Mouse (Mus musculus) midbrain, embryonic 12.5 days (tissue): ENCODE results near the gene Dzank1. TPM values are rescaled to one million over a fixed set of nuclear protein-coding genes. Genes with fewer than 3 reads are reported as not detected.

ENCODE experiments used
- ATAC-seq: fragments of 200-750 bp; cut with Nextera tagmentation; 2 replicates; pipeline ENCODE4 v1.8.0; 2017; ENCODE audit warnings: low read depth, moderate TSS enrichment, moderate library complexity; ENCODE audit not compliant: low FRiP score
- H3K27ac ChIP-seq: fragments of 300-500 bp; sonication (generic); replicated peaks from 2 replicates; pipeline ENCODE4 v1.5.1; 2016; ENCODE audit warnings: mild to moderate bottlenecking
- H3K27me3 ChIP-seq: fragments of 300-500 bp; sonication (generic); 2 replicates; pipeline ENCODE4 v1.6.1; 2016; ENCODE audit warnings: mild to moderate bottlenecking
- H3K36me3 ChIP-seq: fragments of 300-500 bp; sonication (generic); 2 replicates; pipeline ENCODE4 v1.6.1; 2016
- H3K4me1 ChIP-seq: fragments of 300-500 bp; sonication (generic); 2 replicates; pipeline ENCODE4 v1.6.1; 2016
- H3K4me2 ChIP-seq: fragments of 300-500 bp; sonication (generic); replicated peaks from 2 replicates; pipeline ENCODE4 v1.6.1; 2016; ENCODE audit warnings: mild to moderate bottlenecking, moderate library complexity
- H3K4me3 ChIP-seq: fragments of 300-500 bp; sonication (generic); 2 replicates; pipeline ENCODE4 v1.5.1; 2016; ENCODE audit warnings: mild to moderate bottlenecking
- H3K9ac ChIP-seq: fragments of 300-500 bp; sonication (generic); replicated peaks from 2 replicates; pipeline ENCODE4 v1.6.1; 2016; ENCODE audit warnings: mild to moderate bottlenecking, moderate library complexity
- H3K9me3 ChIP-seq: fragments of 300-500 bp; sonication (generic); 2 replicates; pipeline ENCODE4 v1.6.1; 2016; ENCODE audit warnings: mild to moderate bottlenecking
- WGBS: fragments of 180-500 bp; shearing (Covaris S2); methylation state at CpG from one replicate; pipeline ENCODE4 v1.1.7; 2016; 5-methylcytosine and 5-hydroxymethylcytosine counted together
- polyA plus RNA-seq: library from polyadenylated mRNA; unstranded; fragments of >200 nt; fragmentation: Nextera tagmentation; extraction: Ambion mirVana; gene quantifications from 2 replicates; pipeline ENCODE4 v1.2.1, GENCODE M21; 2016

Dzank1 gene
- polyA plus RNA-seq, result 3.6 and 4.8 TPM in 2 replicates

DNA sequence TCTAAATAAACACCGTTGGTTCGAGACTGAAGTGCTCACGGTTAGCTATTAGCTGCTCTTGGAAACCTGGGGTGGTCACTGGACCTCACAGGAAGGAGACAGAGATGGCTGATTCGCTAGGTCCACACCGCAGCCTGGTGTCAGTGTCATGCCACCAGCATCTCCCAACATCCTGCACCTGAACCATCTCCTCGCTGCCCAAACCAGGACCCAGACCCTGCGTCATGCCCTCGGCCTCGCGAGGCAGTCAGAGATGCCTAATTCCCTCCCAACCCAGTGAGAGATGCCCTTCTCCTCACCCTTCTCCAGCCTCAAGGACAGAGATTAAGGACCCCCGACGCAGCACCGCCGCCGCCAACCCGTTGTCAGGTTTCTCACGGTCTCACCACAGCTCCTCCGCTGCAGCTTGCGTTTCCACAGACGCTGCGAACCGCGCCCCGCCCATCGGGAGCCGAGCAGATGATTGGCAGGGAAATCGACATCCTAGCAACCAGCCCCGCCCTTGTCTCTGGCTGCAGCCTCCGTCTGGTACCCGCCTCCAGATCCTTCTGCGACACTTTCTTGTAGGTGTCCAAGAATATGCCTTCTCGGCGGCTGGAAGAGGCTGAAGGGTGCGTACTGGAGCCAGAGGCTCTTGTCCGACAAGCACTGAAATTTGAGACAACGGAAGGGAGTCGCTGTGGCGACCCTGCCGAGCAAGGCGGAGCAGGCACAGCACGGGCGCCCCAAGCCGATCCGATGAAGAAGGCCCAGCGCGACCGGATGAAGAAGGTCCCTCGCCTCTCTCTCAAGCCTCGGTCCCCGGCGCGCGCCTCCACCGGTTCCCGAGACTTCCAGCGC, at the start of gene Dzank1, which contains the start of gene Polr3f:
Dzank1 (minus strand) TSS at position 434 of the 840 bp plus-strand sequence.
Polr3f (plus strand) TSS at position 738 of the 840 bp plus-strand sequence.
- peak within 1 kb of the TSS; percentile 80 for H3K4me3 ChIP-seq
- peak within 1 kb of the TSS; percentile 87 for H3K4me2 ChIP-seq
- peak within 1 kb of the TSS; percentile 93 for H3K27ac ChIP-seq
- peak within 1 kb of the TSS; percentile 90 for H3K9ac ChIP-seq
- peaks cover 13% of the 10 kb centered on the region for H3K36me3 ChIP-seq
- H3K9me3 ChIP-seq, result no peaks in the 10 kb centered on the region
- WGBS, result 2% methylated on average over 55 of the region's 56 CpGs
- peaks cover 12% of the 10 kb centered on the region for H3K4me1 ChIP-seq
- peak; percentile 97 for ATAC-seq
- peaks cover 16% of the 10 kb centered on the region for H3K27me3 ChIP-seq

- H3K4me2 ChIP-seq, result peak within 1 kb of the TSS; percentile 70
- no peaks in the 10 kb centered on the region for H3K9me3 ChIP-seq
- peak within 1 kb of the TSS; percentile 83 for H3K4me3 ChIP-seq
- H3K27ac ChIP-seq, result peak within 1 kb of the TSS; percentile 75
- H3K36me3 ChIP-seq, result peaks cover 9% of the 10 kb centered on the region
- peaks cover 15% of the 10 kb centered on the region for H3K4me1 ChIP-seq
- peak; percentile 98 for ATAC-seq
- WGBS, result under 1% methylated on average over 44 of the region's 44 CpGs
- peak within 1 kb of the TSS; percentile 71 for H3K9ac ChIP-seq
- no peaks in the 10 kb centered on the region for H3K27me3 ChIP-seq
These were observed 28.8 kb upstream of the Dzank1 start, which contains the start of gene Sec23b for GRCm38 (mm10) chr2:144555820-144556552. Gene Sec23b (plus strand): TSS chr2:144556229.

- peaks cover 15% of the 10 kb centered on the region for H3K4me1 ChIP-seq
- H3K27ac ChIP-seq, result peak overlapping the region; percentile 75
- peak overlapping the region; percentile 83 for H3K4me3 ChIP-seq
- peaks cover 9% of the 10 kb centered on the region for H3K36me3 ChIP-seq
- H3K9me3 ChIP-seq, result no peaks in the 10 kb centered on the region
- peak overlapping the region; percentile 56 for H3K4me2 ChIP-seq
- H3K9ac ChIP-seq, result peak overlapping the region; percentile 71
- no peak for ATAC-seq
- no peaks in the 10 kb centered on the region for H3K27me3 ChIP-seq
- 3% methylated on average over 14 of the region's 14 CpGs for WGBS
These were observed 28.1 kb upstream of the Dzank1 start for GRCm38 (mm10) chr2:144555286-144555819.

DNA sequence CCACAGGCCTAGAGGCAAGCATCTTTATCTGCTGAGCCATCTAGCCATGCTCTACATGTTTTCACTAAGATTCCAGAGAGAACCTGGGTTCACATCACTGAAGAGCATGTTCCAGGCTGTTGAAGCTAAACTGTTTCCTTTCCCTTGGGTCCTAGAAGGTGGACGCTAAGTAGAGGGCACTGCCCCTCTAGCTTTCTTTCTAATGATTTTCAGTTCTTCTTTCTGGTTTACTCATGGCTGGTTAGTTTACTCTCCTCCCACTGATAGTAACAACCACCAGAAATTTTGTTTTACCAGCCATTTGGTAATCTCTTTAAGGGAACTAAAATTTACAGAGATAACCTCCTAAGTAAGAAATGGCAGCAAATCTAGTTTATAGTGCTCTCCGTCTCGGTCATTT, 26.7 kb upstream of the Dzank1 start:
- no peaks in the 10 kb centered on the region for H3K36me3 ChIP-seq
- no peak overlapping the region for H3K4me2 ChIP-seq
- H3K27ac ChIP-seq, result no peak overlapping the region
- no peak overlapping the region for H3K4me3 ChIP-seq
- WGBS, result 90% methylated on average over 3 of the region's 3 CpGs
- H3K4me1 ChIP-seq, result peaks cover 19% of the 10 kb centered on the region
- H3K9ac ChIP-seq, result no peak overlapping the region
- no peak for ATAC-seq
- H3K27me3 ChIP-seq, result no peaks in the 10 kb centered on the region
- no peaks in the 10 kb centered on the region for H3K9me3 ChIP-seq

- Histone ChIP-seq H3K9me3 (no peaks in the 10 kb centered on the region), H3K27me3 (no peaks in the 10 kb centered on the region), H3K4me3 (peak within 1 kb of the TSS; percentile 59), H3K27ac (peak within 1 kb of the TSS; percentile 75), H3K36me3 (peaks cover 21% of the 10 kb centered on the region), H3K4me2 (peak within 1 kb of the TSS; percentile 61), H3K9ac (peak within 1 kb of the TSS; percentile 69), H3K4me1 (peaks cover 7% of the 10 kb centered on the region; the same call in 1 of the 2 replicates)
- peak; percentile 99 for ATAC-seq
- 0% methylated on average over 17 of the region's 17 CpGs for WGBS
These were observed 23.3 kb upstream of the Dzank1 start, which contains the start of gene Rbbp9 for GRCm38 (mm10) chr2:144550529-144550928. Gene Rbbp9 (minus strand): TSS chr2:144550869.

DNA sequence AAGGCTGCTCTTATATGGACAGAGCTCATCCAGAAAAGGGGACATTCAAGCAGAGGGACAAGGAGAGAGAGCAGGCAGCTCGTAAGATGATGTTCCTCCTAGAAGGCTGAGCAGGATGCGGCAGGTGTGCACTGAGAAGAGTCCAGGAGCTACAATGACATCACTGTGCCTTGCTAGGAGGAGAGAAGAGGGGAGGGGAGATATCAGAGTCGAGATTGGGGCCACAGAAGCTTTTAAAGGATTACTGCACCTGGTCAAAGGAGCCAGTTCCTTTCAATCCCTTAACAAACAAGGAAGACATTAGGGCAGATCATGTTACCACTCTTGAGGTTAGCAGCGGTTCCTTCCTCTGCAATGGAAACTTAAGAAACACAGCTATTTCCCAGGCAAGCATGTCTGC, 20.3 kb upstream of the Dzank1 start:
- no peak overlapping the region for H3K4me3 ChIP-seq
- no peak for ATAC-seq
- no peak overlapping the region for H3K9ac ChIP-seq
- WGBS, result 81% methylated on average over 4 of the region's 4 CpGs
- H3K4me1 ChIP-seq, result peaks cover 4% of the 10 kb centered on the region; the same call in 1 of the 2 replicates
- H3K4me2 ChIP-seq, result no peak overlapping the region
- H3K36me3 ChIP-seq, result peaks cover 45% of the 10 kb centered on the region
- no peak overlapping the region for H3K27ac ChIP-seq
- no peaks in the 10 kb centered on the region for H3K27me3 ChIP-seq
- no peaks in the 10 kb centered on the region for H3K9me3 ChIP-seq

DNA sequence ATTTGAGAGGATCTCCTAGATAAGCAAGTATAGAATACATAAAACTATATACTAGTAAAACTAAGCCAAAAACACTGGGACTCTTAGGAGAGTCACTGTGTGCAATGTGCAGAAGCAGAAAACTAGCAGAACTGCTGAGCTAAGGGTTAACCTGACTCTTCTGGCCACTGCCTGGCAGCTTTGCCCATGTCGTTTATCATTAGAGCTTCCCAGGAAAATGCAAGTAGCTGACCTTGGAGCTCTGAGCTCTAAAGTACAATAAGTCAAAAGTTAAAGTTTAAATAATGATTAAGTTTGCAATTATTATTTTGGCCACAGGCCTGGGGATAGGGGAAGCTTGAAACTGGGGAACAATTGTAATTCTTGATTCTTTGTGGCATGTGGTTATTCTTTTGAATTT, 18.3 kb upstream of the Dzank1 start:
- H3K9ac ChIP-seq, result no peak overlapping the region
- no peaks in the 10 kb centered on the region for H3K9me3 ChIP-seq
- H3K27me3 ChIP-seq, result no peaks in the 10 kb centered on the region
- H3K4me1 ChIP-seq, result peaks cover 4% of the 10 kb centered on the region; the same call in 1 of the 2 replicates
- no peak overlapping the region for H3K27ac ChIP-seq
- H3K36me3 ChIP-seq, result peaks cover 51% of the 10 kb centered on the region
- no peak for ATAC-seq
- H3K4me3 ChIP-seq, result no peak overlapping the region
- 75% methylated on average over 1 of the region's 1 CpGs for WGBS
- H3K4me2 ChIP-seq, result no peak overlapping the region

DNA sequence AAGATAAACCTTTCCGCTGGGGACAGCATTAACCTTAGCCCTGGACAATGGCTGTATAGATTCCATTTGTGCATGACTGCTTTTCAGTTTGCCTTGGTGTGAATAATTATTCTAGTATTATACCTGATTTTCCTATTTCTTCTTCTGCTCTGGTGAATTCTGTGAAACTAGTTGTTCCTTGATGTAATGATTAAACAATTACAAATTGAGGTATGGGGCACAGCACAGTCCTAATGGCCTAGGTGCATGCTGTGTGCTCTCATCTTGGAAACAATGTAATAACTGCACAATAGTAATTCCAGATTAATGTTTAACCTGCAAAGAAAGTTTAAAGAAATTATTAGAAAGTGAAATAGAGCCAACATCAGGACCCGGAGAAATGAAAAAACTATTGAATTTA, 17.8 kb upstream of the Dzank1 start:
- no peak for ATAC-seq
- H3K27me3 ChIP-seq, result no peaks in the 10 kb centered on the region
- no peak overlapping the region for H3K4me2 ChIP-seq
- 98% methylated on average over 2 of the region's 2 CpGs for WGBS
- H3K9ac ChIP-seq, result no peak overlapping the region
- no peaks in the 10 kb centered on the region for H3K9me3 ChIP-seq
- no peak overlapping the region for H3K4me3 ChIP-seq
- H3K4me1 ChIP-seq, result peaks cover 4% of the 10 kb centered on the region; the same call in 1 of the 2 replicates
- no peak overlapping the region for H3K27ac ChIP-seq
- H3K36me3 ChIP-seq, result peaks cover 55% of the 10 kb centered on the region

DNA sequence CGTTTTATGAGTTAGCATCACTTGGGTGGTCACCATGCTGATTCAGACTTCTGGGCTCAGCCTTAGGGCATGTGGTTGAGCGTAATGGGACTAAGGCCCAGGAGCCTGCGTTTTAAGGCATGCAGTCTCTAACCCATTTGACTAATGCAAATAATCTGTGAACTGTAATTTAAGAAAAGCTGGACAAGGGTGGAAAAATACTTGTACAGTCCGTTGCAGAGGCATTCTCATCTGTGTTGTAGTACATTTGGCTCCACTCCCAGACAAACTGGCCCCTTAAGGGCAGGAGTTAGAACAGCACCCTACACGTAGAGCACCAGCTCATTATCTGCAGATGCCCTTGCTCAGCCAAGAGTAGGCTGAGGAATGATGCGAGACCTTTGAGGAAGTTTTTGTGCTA, 17.4 kb upstream of the Dzank1 start:
- no peak for ATAC-seq
- no peaks in the 10 kb centered on the region for H3K9me3 ChIP-seq

DNA sequence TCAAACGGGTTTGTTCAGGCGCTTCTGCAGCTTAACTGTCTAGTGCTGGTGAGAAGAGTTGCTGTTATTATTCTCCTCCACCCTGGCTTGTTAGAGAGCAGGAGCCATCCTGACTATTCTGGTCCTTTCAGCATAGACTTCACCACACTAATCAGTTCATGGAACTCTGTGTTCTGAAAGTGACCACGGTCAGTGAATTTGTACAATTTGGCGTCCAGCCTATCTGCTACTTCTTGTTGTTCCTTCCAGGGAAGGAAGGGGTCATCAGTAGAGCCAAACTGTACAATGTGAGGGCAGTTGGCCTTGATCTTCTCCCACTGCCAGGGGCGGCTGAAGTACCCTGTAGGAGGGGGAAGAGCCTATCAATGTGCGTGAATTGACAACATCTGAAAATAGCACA, 16.5 kb upstream of the Dzank1 start:
- Histone ChIP-seq H3K4me1 (no peaks in the 10 kb centered on the region), H3K27me3 (no peaks in the 10 kb centered on the region), H3K9me3 (no peaks in the 10 kb centered on the region), H3K4me2 (no peak overlapping the region), H3K27ac (no peak overlapping the region), H3K9ac (no peak overlapping the region), H3K36me3 (peaks cover 69% of the 10 kb centered on the region), H3K4me3 (no peak overlapping the region)
- no peak for ATAC-seq
- WGBS, result 92% methylated on average over 6 of the region's 6 CpGs

More for the DNA sequence above, 17.4 kb upstream of the Dzank1 start:
- no peak overlapping the region for H3K4me3 ChIP-seq
- no peaks in the 10 kb centered on the region; the same call in 1 of the 2 replicates for H3K4me1 ChIP-seq
- H3K27me3 ChIP-seq, result no peaks in the 10 kb centered on the region
- peaks cover 59% of the 10 kb centered on the region for H3K36me3 ChIP-seq
- no peak overlapping the region for H3K4me2 ChIP-seq
- no peak overlapping the region for H3K27ac ChIP-seq
- 92% methylated on average over 6 of the region's 6 CpGs for WGBS
- no peak overlapping the region for H3K9ac ChIP-seq

DNA sequence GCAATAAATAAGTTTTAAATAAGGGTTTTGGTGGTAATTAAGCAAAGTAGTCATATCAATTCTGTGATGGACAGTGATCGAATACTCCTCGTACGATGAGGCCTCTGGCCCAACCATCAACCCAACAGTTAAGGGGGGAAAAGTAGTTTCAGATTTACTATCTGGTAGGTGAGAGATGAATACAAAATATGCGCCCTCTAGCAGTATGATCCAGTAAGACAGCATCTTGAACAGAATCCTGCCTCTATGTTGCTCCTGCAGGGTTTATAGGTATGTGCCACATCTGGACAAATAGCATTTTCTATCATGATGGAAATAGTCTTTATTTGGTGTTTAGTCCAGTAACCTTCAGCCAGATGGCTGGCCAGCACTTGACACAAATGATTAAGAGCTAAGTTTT, 14.0 kb upstream of the Dzank1 start:
- WGBS, result 90% methylated on average over 4 of the region's 4 CpGs
- no peak overlapping the region for H3K4me2 ChIP-seq
- no peak overlapping the region for H3K9ac ChIP-seq
- H3K4me1 ChIP-seq, result no peaks in the 10 kb centered on the region
- H3K27ac ChIP-seq, result no peak overlapping the region
- H3K9me3 ChIP-seq, result no peaks in the 10 kb centered on the region
- no peak overlapping the region for H3K4me3 ChIP-seq
- H3K27me3 ChIP-seq, result no peaks in the 10 kb centered on the region
- ATAC-seq, result no peak
- H3K36me3 ChIP-seq, result peaks cover 75% of the 10 kb centered on the region
